Mouse (Mus musculus) forebrain, postnatal 0 days (tissue): Measurements from ENCODE around the gene 3110082J24Rik. TPM values are rescaled to one million over a fixed set of nuclear protein-coding genes. Genes with fewer than 3 reads are reported as not detected.

Experiments
- ATAC-seq: fragments of 200-750 bp; cut with Nextera tagmentation; 2 replicates; pipeline ENCODE4 v1.8.0; 2017; ENCODE audit warnings: mild to moderate bottlenecking, moderate library complexity
- DNase-seq: peaks from one replicate; pipeline ENCODE4 v3.0.0-alpha.2; 2015
- H3K27ac ChIP-seq: fragments of 300-500 bp; sonication (generic); 2 replicates; pipeline ENCODE4 v1.5.1; 2014; ENCODE audit warnings: low read depth, mild to moderate bottlenecking, antibody characterized with exemption, low read length, moderate library complexity, mixed read lengths
- H3K27me3 ChIP-seq: fragments of 300-500 bp; sonication (generic); 2 replicates; pipeline ENCODE4 v1.6.1; 2014; ENCODE audit warnings: mild to moderate bottlenecking, low read length, mixed read lengths; ENCODE audit not compliant: insufficient read depth
- H3K36me3 ChIP-seq: fragments of 300-500 bp; sonication (generic); 2 replicates; pipeline ENCODE4 v1.6.1; 2014; ENCODE audit warnings: mild to moderate bottlenecking, moderate library complexity; ENCODE audit not compliant: insufficient read depth
- H3K4me1 ChIP-seq: fragments of 300-500 bp; sonication (generic); 2 replicates; pipeline ENCODE4 v1.6.1; 2014; ENCODE audit warnings: antibody characterized with exemption; ENCODE audit not compliant: insufficient read depth
- H3K4me2 ChIP-seq: fragments of 300-500 bp; sonication (generic); 2 replicates; pipeline ENCODE4 v1.6.1; 2014; ENCODE audit warnings: low read depth, mild to moderate bottlenecking, moderate library complexity
- H3K4me3 ChIP-seq: fragments of 300-500 bp; sonication (generic); 2 replicates; pipeline ENCODE4 v1.5.1; 2014; ENCODE audit warnings: low read depth, low read length, mixed read lengths
- H3K9ac ChIP-seq: fragments of 300-500 bp; sonication (generic); 2 replicates; pipeline ENCODE4 v1.6.1; 2014; ENCODE audit warnings: mild to moderate bottlenecking
- H3K9me3 ChIP-seq: fragments of 300-500 bp; sonication (generic); 2 replicates; pipeline ENCODE4 v1.6.1; 2016; ENCODE audit warnings: low read length
- CTCF ChIP-seq: sonication (generic); IDR thresholded peaks from 2 replicates; pipeline ENCODE4 v1.5.1; 2016; ENCODE audit warnings: antibody characterized with exemption, control low read depth, low read depth
- WGBS: fragments of 180-500 bp; shearing (Covaris S2); extraction: QIAGEN DNeasy Blood & Tissue Kit; methylation state at CpG from one replicate; pipeline ENCODE4 v1.1.7; 2014; 5-methylcytosine and 5-hydroxymethylcytosine counted together
- polyA plus RNA-seq: library from polyadenylated mRNA; unstranded; fragments of >200 nt; fragmentation: Nextera tagmentation; extraction: Ambion mirVana; gene quantifications from 2 replicates; pipeline ENCODE4 v1.2.1, GENCODE M21; 2015
- total RNA-seq: library from RNA; depleted of rRNA; stranded (reverse); fragments of >200 nt; gene quantifications from 2 replicates; pipeline ENCODE4 v1.2.3, GENCODE M21; 2014

3110082J24Rik gene
- total and polyA plus RNA-seq, 2 experiments from 2014 or later, result 2.0 to 2.5 TPM

- ATAC-seq, result no peak
- Histone ChIP-seq H3K27ac (no peak overlapping the region), H3K9me3 (no peaks in the 10 kb centered on the region), H3K9ac (no peak overlapping the region), H3K4me2 (no peak overlapping the region), H3K4me1 (no peaks in the 10 kb centered on the region), H3K27me3 (no peaks in the 10 kb centered on the region), H3K36me3 (peaks cover 32% of the 10 kb centered on the region), H3K4me3 (no peak overlapping the region)
- DNase-seq, result no peak
- WGBS, result 91% methylated on average over 5 of the region's 5 CpGs
- no peak for TF ChIP-seq CTCF
Observed at GRCm38 (mm10) chr5:30148133-30148920, 42.4 kb upstream of the 3110082J24Rik start.

GRCm38 (mm10) chr5:30146526-30146925, 40.6 kb upstream of the 3110082J24Rik start:
- WGBS, result 79% methylated on average over 6 of the region's 6 CpGs
- H3K9ac ChIP-seq, result no peak overlapping the region
- no peak overlapping the region for H3K4me3 ChIP-seq
- no peaks in the 10 kb centered on the region for H3K9me3 ChIP-seq
- no peak overlapping the region for H3K27ac ChIP-seq
- H3K4me1 ChIP-seq, result no peaks in the 10 kb centered on the region
- ATAC-seq, result no peak
- H3K27me3 ChIP-seq, result no peaks in the 10 kb centered on the region
- H3K4me2 ChIP-seq, result no peak overlapping the region
- TF ChIP-seq CTCF, result no peak
- peaks cover 50% of the 10 kb centered on the region for H3K36me3 ChIP-seq
- DNase-seq, result no peak

DNA sequence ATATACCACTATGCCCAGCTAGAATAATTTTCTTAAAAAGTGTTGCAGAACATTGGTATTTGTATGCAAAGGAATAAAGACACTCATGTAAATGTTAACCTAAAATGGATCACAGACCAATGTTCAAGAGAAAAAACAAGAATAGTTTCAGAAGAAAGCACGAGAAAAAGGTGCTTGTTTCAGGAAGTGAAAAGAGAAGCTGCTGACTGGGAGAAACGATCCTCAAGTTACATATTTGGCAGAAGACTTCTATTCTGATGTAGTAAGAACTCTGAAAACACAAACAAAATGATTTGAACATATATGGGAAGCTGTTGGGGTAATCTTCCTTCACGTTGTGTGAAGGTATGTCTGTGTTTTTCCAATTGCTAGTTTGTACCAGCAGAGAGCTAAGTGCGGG, 32.3 kb upstream of the 3110082J24Rik start:
- Histone ChIP-seq H3K9me3 (no peaks in the 10 kb centered on the region), H3K36me3 (peaks cover 73% of the 10 kb centered on the region), H3K27me3 (no peaks in the 10 kb centered on the region), H3K4me3 (no peak overlapping the region), H3K9ac (no peak overlapping the region), H3K4me2 (no peak overlapping the region), H3K27ac (no peak overlapping the region), H3K4me1 (no peaks in the 10 kb centered on the region)
- 90% methylated on average over 4 of the region's 4 CpGs for WGBS
- no peak for TF ChIP-seq CTCF
- no peak for ATAC-seq
- DNase-seq, result no peak

DNA sequence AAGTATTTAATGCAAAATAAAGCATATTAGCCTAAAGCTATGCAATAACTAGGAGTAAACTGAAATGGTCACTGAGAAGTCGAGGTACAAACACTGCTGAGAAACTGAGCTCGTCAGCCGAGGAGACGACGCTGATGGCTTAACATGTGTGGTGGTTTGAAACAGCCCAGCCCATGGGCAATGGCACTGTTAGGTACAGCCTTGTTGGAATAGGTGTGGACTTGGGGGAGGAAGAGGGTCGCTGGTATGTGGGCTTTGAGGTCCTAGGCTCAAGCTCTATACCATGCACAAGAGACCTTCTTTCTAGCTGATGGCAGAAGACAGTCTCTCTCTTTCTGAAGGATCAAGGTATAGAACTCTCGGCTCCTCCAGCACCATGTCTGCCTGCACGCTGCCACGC, 31.4 kb upstream of the 3110082J24Rik start:
- H3K27ac ChIP-seq, result no peak overlapping the region
- no peaks in the 10 kb centered on the region for H3K4me1 ChIP-seq
- H3K9ac ChIP-seq, result no peak overlapping the region
- H3K36me3 ChIP-seq, result peaks cover 71% of the 10 kb centered on the region
- ATAC-seq, result no peak
- DNase-seq, result no peak
- H3K27me3 ChIP-seq, result no peaks in the 10 kb centered on the region
- TF ChIP-seq CTCF, result no peak
- no peak overlapping the region for H3K4me2 ChIP-seq
- no peak overlapping the region for H3K4me3 ChIP-seq
- WGBS, result 90% methylated on average over 9 of the region's 9 CpGs
- no peaks in the 10 kb centered on the region for H3K9me3 ChIP-seq

GRCm38 (mm10) chr5:30135711-30136231, 29.9 kb upstream of the 3110082J24Rik start:
- Histone ChIP-seq H3K9ac (no peak overlapping the region), H3K27me3 (no peaks in the 10 kb centered on the region), H3K4me3 (no peak overlapping the region), H3K36me3 (peaks cover 67% of the 10 kb centered on the region), H3K9me3 (no peaks in the 10 kb centered on the region), H3K4me2 (no peak overlapping the region), H3K4me1 (no peaks in the 10 kb centered on the region), H3K27ac (no peak overlapping the region)
- DNase-seq (no peak), ATAC-seq (no peak)
- no peak for TF ChIP-seq CTCF
- WGBS, result 96% methylated on average over 11 of the region's 11 CpGs

- no peak for ATAC-seq
- no peak for TF ChIP-seq CTCF
- Histone ChIP-seq H3K9me3 (no peaks in the 10 kb centered on the region), H3K4me2 (no peak overlapping the region), H3K4me3 (no peak overlapping the region), H3K27me3 (no peaks in the 10 kb centered on the region), H3K27ac (no peak overlapping the region), H3K9ac (no peak overlapping the region), H3K36me3 (peaks cover 69% of the 10 kb centered on the region), H3K4me1 (no peaks in the 10 kb centered on the region)
- no peak for DNase-seq
- WGBS, result 97% methylated on average over 2 of the region's 2 CpGs
Observed at GRCm38 (mm10) chr5:30132173-30132572, 26.3 kb upstream of the 3110082J24Rik start.

- peaks cover 77% of the 10 kb centered on the region for H3K36me3 ChIP-seq
- no peaks in the 10 kb centered on the region for H3K4me1 ChIP-seq
- H3K9me3 ChIP-seq, result no peaks in the 10 kb centered on the region
- H3K27me3 ChIP-seq, result no peaks in the 10 kb centered on the region
- no peak for TF ChIP-seq CTCF
- H3K27ac ChIP-seq, result no peak overlapping the region
- WGBS, result 90% methylated on average over 4 of the region's 4 CpGs
- no peak overlapping the region for H3K4me2 ChIP-seq
- DNase-seq (no peak), ATAC-seq (no peak)
- no peak overlapping the region for H3K4me3 ChIP-seq
- no peak overlapping the region for H3K9ac ChIP-seq
Observed at GRCm38 (mm10) chr5:30131246-30131645, 25.4 kb upstream of the 3110082J24Rik start.
